Mouse (Mus musculus) C2C12 (cell line): Measurements from ENCODE around the gene Cebpe. TPM values are rescaled to one million over a fixed set of nuclear protein-coding genes. Genes with fewer than 3 reads are reported as not detected.

Experiments used
- H3K27me3 ChIP-seq: one replicate; pipeline ENCODE4 v1.6.1; 2011; ENCODE audit not compliant: control insufficient read depth, insufficient read depth, insufficient read length
- H3K36me3 ChIP-seq: one replicate; pipeline ENCODE4 v1.6.1; 2011; ENCODE audit not compliant: control insufficient read depth, insufficient read depth
- H3K4me3 ChIP-seq: one replicate; pipeline ENCODE4 v1.5.1; 2011; ENCODE audit warnings: mild to moderate bottlenecking, control low read depth; ENCODE audit not compliant: poor library complexity, insufficient read depth, severe bottlenecking
- H3K79me2 ChIP-seq: one replicate; pipeline ENCODE4 v1.6.1; 2011; ENCODE audit not compliant: control insufficient read depth, insufficient read depth
- H3K79me3 ChIP-seq: one replicate; pipeline ENCODE4 v1.6.1; 2011; ENCODE audit warnings: low read depth, control low read depth
- H3ac ChIP-seq: one replicate; pipeline ENCODE3; 2011; ENCODE audit warnings: low read depth; ENCODE audit not compliant: control insufficient read depth, insufficient read length
- CEBPB ChIP-seq: IDR thresholded peaks from one replicate; pipeline ENCODE4 v1.6.1; 2011; ENCODE audit warnings: low read depth, mild to moderate bottlenecking, control low read depth, moderate library complexity
- CTCF ChIP-seq: IDR thresholded peaks from one replicate; pipeline ENCODE4 v1.5.1; 2011; ENCODE audit not compliant: control insufficient read depth, insufficient read depth, insufficient read length
- FOSL1 ChIP-seq: IDR thresholded peaks from one replicate; pipeline ENCODE4 v1.8.0; 2011; ENCODE audit warnings: mild to moderate bottlenecking, low read length; ENCODE audit not compliant: poor library complexity, insufficient read depth, severe bottlenecking
- MAX ChIP-seq: IDR thresholded peaks from one replicate; pipeline ENCODE4 v1.6.1; 2011; ENCODE audit warnings: mild to moderate bottlenecking, control low read depth
- MYOD1 ChIP-seq: IDR thresholded peaks from one replicate; pipeline ENCODE4 v1.6.1; 2011; ENCODE audit warnings: low read depth; ENCODE audit not compliant: control insufficient read depth, insufficient read length
- MYOG ChIP-seq: IDR thresholded peaks from one replicate; pipeline ENCODE4 v1.6.1; 2011; ENCODE audit not compliant: control insufficient read depth, insufficient read length; ENCODE audit errors: extremely low read depth
- USF1 ChIP-seq: IDR thresholded peaks from one replicate; pipeline ENCODE4 v1.6.1; 2011; ENCODE audit warnings: low read depth, mild to moderate bottlenecking, control low read depth, moderate library complexity
- polyA plus RNA-seq: library from polyadenylated mRNA; unstranded; fragments of >200 nt; fragmentation: generic; extraction: Trizol; gene quantifications from one replicate; pipeline ENCODE4 v1.2.1, GENCODE M21; 2012; ENCODE audit warnings: missing spikeins

Gene Cebpe
- polyA plus RNA-seq, 1 experiment = not detected

DNA sequence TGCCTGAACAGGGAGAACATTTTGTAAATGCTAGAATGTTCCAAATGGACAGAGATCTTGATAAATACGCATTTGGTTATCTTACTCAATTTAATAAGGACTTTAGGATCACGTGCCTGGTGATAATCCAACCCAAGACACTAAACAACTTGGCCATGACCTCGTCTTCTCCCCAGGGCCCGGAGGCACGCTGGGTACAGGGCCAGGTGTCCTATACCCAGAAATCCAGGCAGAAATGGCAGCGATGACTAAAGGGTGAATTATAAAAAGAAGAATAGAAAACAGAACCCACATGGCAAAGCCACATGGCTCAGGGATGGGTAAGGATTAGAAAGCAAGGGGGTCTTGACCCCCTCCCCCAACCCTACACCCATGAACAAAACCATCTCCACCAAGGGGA lies 29.7 kb upstream of the Cebpe start:
- Histone ChIP-seq H3K36me3 (no peaks in the 10 kb centered on the region), H3K79me3 (no peaks in the 10 kb centered on the region), H3K79me2 (no peaks in the 10 kb centered on the region), H3ac (no peak overlapping the region), H3K4me3 (no peak overlapping the region), H3K27me3 (peaks cover 32% of the 10 kb centered on the region)
- no peak for TF ChIP-seq MAX
- no peak for TF ChIP-seq MYOG
- TF ChIP-seq USF1 = no peak
- no peak for TF ChIP-seq FOSL1
- TF ChIP-seq MYOD1 = no peak

DNA sequence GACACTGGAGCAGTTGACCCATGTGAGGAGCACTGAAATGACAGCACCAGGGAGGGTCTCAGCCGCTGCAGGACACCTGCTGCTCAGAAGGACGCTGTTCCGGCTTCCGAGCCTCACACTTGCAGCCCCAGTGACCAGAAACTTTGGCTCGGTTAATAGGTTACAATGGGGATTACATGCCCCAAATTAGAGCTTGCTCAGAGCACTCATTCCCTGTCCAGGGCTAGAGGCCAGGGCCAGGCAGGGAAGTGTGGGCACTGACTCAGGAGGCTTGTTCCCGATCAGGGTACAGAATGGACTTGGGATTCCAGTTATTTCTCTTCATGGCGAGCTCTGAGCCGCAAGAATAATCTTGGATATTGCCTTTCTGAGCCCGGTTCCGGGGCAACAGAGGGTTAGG lies 25.7 kb upstream of the Cebpe start:
- no peaks in the 10 kb centered on the region for H3K79me2 ChIP-seq
- no peaks in the 10 kb centered on the region for H3K79me3 ChIP-seq
- no peak overlapping the region for H3ac ChIP-seq
- H3K27me3 ChIP-seq = peaks cover 65% of the 10 kb centered on the region
- no peaks in the 10 kb centered on the region for H3K36me3 ChIP-seq
- no peak for TF ChIP-seq MYOG
- no peak for TF ChIP-seq CTCF
- no peak for TF ChIP-seq MAX
- no peak for TF ChIP-seq CEBPB
- no peak for TF ChIP-seq USF1
- TF ChIP-seq MYOD1 = no peak
- TF ChIP-seq FOSL1 = no peak
- no peak overlapping the region for H3K4me3 ChIP-seq

- H3K79me2 ChIP-seq = no peaks in the 10 kb centered on the region
- peaks cover 66% of the 10 kb centered on the region for H3K27me3 ChIP-seq
- no peak for TF ChIP-seq FOSL1
- TF ChIP-seq CEBPB = no peak
- TF ChIP-seq MYOD1 = no peak
- no peaks in the 10 kb centered on the region for H3K36me3 ChIP-seq
- no peak overlapping the region for H3ac ChIP-seq
- no peaks in the 10 kb centered on the region for H3K79me3 ChIP-seq
- no peak overlapping the region for H3K4me3 ChIP-seq
Observed at GRCm38 (mm10) chr14:54736555-54737552, 24.9 kb upstream of the Cebpe start.

DNA sequence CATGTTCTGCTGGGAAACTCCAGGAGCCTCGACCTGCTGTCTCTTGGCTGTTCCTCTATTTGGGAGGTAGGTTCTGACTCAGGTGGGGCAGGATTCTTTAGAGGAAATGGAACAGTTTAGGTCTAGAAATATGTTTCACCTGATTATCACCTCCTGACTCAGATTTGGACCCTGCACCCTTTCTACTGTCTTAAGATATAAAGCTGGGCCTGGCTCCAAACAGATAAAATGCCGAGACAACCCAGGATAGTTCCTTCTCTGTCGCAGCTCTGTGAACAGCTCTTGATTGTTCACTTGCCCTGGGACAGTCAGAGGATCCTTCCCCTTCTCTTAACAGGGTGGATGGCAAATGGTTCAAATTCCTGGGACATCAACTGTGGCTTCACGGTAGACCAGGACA lies 23.2 kb upstream of the Cebpe start:
- Histone ChIP-seq H3K79me3 (no peaks in the 10 kb centered on the region), H3ac (no peak overlapping the region), H3K79me2 (no peaks in the 10 kb centered on the region), H3K27me3 (peaks cover 75% of the 10 kb centered on the region), H3K4me3 (no peak overlapping the region), H3K36me3 (no peaks in the 10 kb centered on the region)
- TF ChIP-seq USF1 (no peak), FOSL1 (no peak), CEBPB (no peak), MYOD1 (no peak), MAX (no peak), MYOG (no peak), CTCF (no peak)

DNA sequence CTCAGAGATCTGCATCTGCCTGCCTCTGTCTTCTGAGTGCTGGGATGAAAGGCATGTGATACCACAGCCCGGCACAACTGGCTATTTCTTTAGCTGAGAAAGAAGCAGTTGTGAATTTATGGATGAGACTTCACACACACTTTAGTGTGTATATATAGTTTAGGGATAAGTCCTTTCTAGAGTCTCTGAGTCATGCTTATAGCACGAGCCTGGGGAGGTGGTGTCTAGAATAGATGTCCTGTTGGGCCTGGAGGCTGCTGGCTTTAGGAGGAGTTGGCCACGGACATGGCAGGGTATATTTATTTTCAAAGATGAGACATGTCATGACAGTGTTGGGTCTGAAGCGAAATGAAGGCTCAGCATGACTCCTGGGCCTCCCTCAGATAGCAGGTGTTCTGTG lies 22.0 kb upstream of the Cebpe start:
- Histone ChIP-seq H3K4me3 (no peak overlapping the region), H3ac (no peak overlapping the region), H3K27me3 (peaks cover 86% of the 10 kb centered on the region), H3K36me3 (no peaks in the 10 kb centered on the region), H3K79me3 (no peaks in the 10 kb centered on the region), H3K79me2 (no peaks in the 10 kb centered on the region)
- TF ChIP-seq FOSL1 (no peak), CTCF (no peak), USF1 (no peak), CEBPB (no peak), MYOD1 (no peak), MYOG (no peak), MAX (no peak)

GRCm38 (mm10) chr14:54732206-54732605 lies 20.2 kb upstream of the Cebpe start:
- no peaks in the 10 kb centered on the region for H3K79me2 ChIP-seq
- no peaks in the 10 kb centered on the region for H3K79me3 ChIP-seq
- H3ac ChIP-seq = no peak overlapping the region
- TF ChIP-seq CTCF = no peak
- no peak for TF ChIP-seq CEBPB
- TF ChIP-seq FOSL1 = no peak
- TF ChIP-seq MYOG = no peak
- no peak for TF ChIP-seq USF1
- no peak for TF ChIP-seq MYOD1
- no peak for TF ChIP-seq MAX
- peaks cover 78% of the 10 kb centered on the region for H3K27me3 ChIP-seq
- H3K36me3 ChIP-seq = no peaks in the 10 kb centered on the region
- H3K4me3 ChIP-seq = no peak overlapping the region
